Mouse (Mus musculus) forebrain, embryonic 10.5 days (tissue): ENCODE measurements around the gene Mtm1. TPM values are rescaled to one million over a fixed set of nuclear protein-coding genes. Genes with fewer than 3 reads are reported as not detected.

ENCODE experiments used
- DNase-seq: peaks from one replicate; pipeline ENCODE4 v3.0.0-alpha.2; 2017; ENCODE audit warnings: low spot score; ENCODE audit errors: extremely low spot score
- H3K27ac ChIP-seq: fragments of 300-500 bp; sonication (generic); 2 replicates; pipeline ENCODE4 v1.5.1; 2016; ENCODE audit warnings: mild to moderate bottlenecking
- H3K27me3 ChIP-seq: fragments of 300-500 bp; sonication (generic); 2 replicates; pipeline ENCODE4 v1.6.1; 2016; ENCODE audit warnings: mild to moderate bottlenecking; ENCODE audit not compliant: poor library complexity, severe bottlenecking
- H3K36me3 ChIP-seq: fragments of 300-500 bp; sonication (generic); replicated peaks from 2 replicates; pipeline ENCODE4 v1.6.1; 2016; ENCODE audit warnings: mild to moderate bottlenecking, moderate library complexity
- H3K4me1 ChIP-seq: fragments of 300-500 bp; sonication (generic); 2 replicates; pipeline ENCODE4 v1.6.1; 2016
- H3K4me3 ChIP-seq: fragments of 300-500 bp; sonication (generic); 2 replicates; pipeline ENCODE4 v1.5.1; 2016; ENCODE audit warnings: mild to moderate bottlenecking, moderate library complexity
- H3K9me3 ChIP-seq: fragments of 300-500 bp; sonication (generic); 2 replicates; pipeline ENCODE4 v1.6.1; 2016; ENCODE audit warnings: mild to moderate bottlenecking, moderate library complexity
- WGBS: fragments of 180-500 bp; shearing (Covaris S2); methylation state at CpG from one replicate; pipeline ENCODE4 v1.1.7; 2016; 5-methylcytosine and 5-hydroxymethylcytosine counted together
- polyA plus RNA-seq: library from polyadenylated mRNA; unstranded; fragments of >200 nt; fragmentation: Nextera tagmentation; extraction: Ambion mirVana; gene quantifications from 2 replicates; pipeline ENCODE4 v1.2.1, GENCODE M21; 2016

Gene Mtm1
- polyA plus RNA-seq, 1 experiment from 2014 or later: 3.7 TPM

GRCm38 (mm10) chrX:71222648-71223408 lies 12.3 kb downstream of the Mtm1 start:
- Histone ChIP-seq H3K4me1 (no peaks in the 10 kb centered on the region), H3K27me3 (0 out of 2 replicates have a peak, but pooled peaks cover 8% of the 10 kb centered on the region), H3K36me3 (no peaks in the 10 kb centered on the region), H3K9me3 (no peaks in the 10 kb centered on the region), H3K27ac (no peak overlapping the region), H3K4me3 (no peak overlapping the region)
- 90% methylated on average over 4 of the region's 4 CpGs for WGBS
- no peak for DNase-seq

GRCm38 (mm10) chrX:71226881-71227280 lies 16.3 kb downstream of the Mtm1 start:
- WGBS: 74% methylated on average over 5 of the region's 5 CpGs
- Histone ChIP-seq H3K36me3 (no peaks in the 10 kb centered on the region), H3K27me3 (0 out of 2 replicates have a peak, but pooled peaks cover 8% of the 10 kb centered on the region), H3K9me3 (no peaks in the 10 kb centered on the region), H3K4me3 (no peak overlapping the region), H3K4me1 (no peaks in the 10 kb centered on the region), H3K27ac (no peak overlapping the region)
- DNase-seq: no peak

GRCm38 (mm10) chrX:71228200-71228599 lies 17.6 kb downstream of the Mtm1 start:
- no peaks in the 10 kb centered on the region for H3K4me1 ChIP-seq
- no peak overlapping the region for H3K4me3 ChIP-seq
- no peaks in the 10 kb centered on the region for H3K36me3 ChIP-seq
- H3K9me3 ChIP-seq: no peaks in the 10 kb centered on the region
- 0 out of 2 replicates have a peak, but pooled peaks cover 8% of the 10 kb centered on the region for H3K27me3 ChIP-seq
- WGBS: 75% methylated on average over 3 of the region's 3 CpGs
- no peak for DNase-seq
- no peak overlapping the region for H3K27ac ChIP-seq

GRCm38 (mm10) chrX:71230847-71231246 lies 20.3 kb downstream of the Mtm1 start:
- no peak for DNase-seq
- H3K36me3 ChIP-seq: no peaks in the 10 kb centered on the region
- 0 out of 2 replicates have a peak, but pooled peaks cover 8% of the 10 kb centered on the region for H3K27me3 ChIP-seq
- no peaks in the 10 kb centered on the region for H3K4me1 ChIP-seq
- H3K27ac ChIP-seq: no peak overlapping the region
- H3K9me3 ChIP-seq: no peaks in the 10 kb centered on the region
- 85% methylated on average over 2 of the region's 2 CpGs for whole genome bisulfite sequencing
- H3K4me3 ChIP-seq: no peak overlapping the region

DNA sequence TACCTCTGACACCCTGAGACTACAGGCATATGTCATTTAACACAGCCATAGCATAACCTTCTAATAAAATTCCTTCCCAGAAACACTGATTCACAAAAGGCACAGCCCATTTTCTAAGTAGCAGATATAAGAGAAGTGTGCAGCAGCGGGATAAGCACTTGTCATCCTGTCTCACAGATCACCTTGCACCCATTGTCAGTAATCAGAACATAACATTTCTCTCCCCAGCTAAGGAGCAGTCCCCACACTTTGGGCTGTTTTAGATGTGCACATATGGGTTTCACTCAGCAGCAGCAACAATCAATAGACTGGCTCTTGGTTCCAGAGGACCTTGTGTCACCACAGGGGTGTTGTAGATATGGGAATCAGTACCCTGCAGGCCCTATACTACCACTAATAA lies 45.9 kb downstream of the Mtm1 start:
- Histone ChIP-seq H3K4me1 (no peaks in the 10 kb centered on the region), H3K4me3 (no peak overlapping the region), H3K27ac (no peak overlapping the region), H3K36me3 (no peaks in the 10 kb centered on the region), H3K27me3 (no peaks in the 10 kb centered on the region; the same call in 1 of the 2 replicates), H3K9me3 (no peaks in the 10 kb centered on the region)
- no peak for DNase-seq
- WGBS: 89% methylated on average over 1 of the region's 1 CpGs

- 92% methylated on average over 4 of the region's 4 CpGs for WGBS
- Histone ChIP-seq H3K27ac (no peak overlapping the region), H3K9me3 (no peaks in the 10 kb centered on the region), H3K27me3 (peaks cover 5% of the 10 kb centered on the region; the same call in 1 of the 2 replicates), H3K4me1 (no peaks in the 10 kb centered on the region), H3K4me3 (no peak overlapping the region), H3K36me3 (no peaks in the 10 kb centered on the region)
- no peak for DNase-seq
These were observed 50.3 kb downstream of the Mtm1 start for GRCm38 (mm10) chrX:71260857-71261256.

DNA sequence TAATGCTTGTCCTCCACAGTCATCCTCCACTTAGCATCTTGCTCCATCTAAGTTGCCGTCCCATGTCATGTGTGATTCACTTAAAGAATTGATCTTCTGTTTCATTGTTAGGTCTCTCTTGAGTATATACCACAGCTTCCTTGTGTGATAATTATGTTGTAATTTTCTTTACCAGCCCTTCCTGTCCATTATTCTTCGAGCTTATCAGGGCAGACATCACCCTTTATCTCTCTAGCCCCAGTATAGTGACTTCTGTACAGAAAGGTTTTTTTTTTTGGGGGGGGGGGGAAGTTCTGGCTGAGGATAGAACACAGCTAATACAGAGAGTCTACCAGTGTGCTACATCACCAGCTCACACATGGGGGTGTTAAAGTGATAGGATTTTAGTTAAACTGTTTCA lies 53.7 kb downstream of the Mtm1 start:
- Histone ChIP-seq H3K4me3 (no peak overlapping the region), H3K9me3 (no peaks in the 10 kb centered on the region), H3K27ac (no peak overlapping the region), H3K27me3 (0 out of 2 replicates have a peak, but pooled peaks cover 5% of the 10 kb centered on the region), H3K4me1 (no peaks in the 10 kb centered on the region), H3K36me3 (no peaks in the 10 kb centered on the region)
- WGBS: 78% methylated on average over 2 of the region's 2 CpGs
- DNase-seq: no peak

DNA sequence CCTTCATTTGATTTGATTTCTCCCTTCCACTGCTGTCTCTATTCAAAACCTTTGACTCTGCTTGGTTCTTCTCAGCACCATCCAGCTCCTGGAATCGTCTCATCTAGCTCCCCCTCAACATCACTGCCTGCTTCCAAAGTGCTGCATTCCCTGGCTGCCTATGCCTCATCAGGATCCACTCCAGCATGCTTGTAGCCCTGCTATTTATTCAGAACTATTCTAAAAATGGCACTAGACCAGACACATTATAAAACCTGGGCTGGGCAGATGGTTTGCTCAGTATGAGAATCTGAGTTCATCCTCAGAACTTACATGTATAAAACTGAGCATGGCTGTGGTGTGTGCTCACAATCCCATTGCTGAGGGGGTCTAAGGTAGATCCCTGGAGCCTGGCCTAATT lies 58.4 kb downstream of the Mtm1 start:
- no peaks in the 10 kb centered on the region for H3K4me1 ChIP-seq
- H3K27me3 ChIP-seq: peaks cover 7% of the 10 kb centered on the region; the same call in 1 of the 2 replicates
- 88% methylated on average over 1 of the region's 1 CpGs for WGBS
- no peak overlapping the region for H3K4me3 ChIP-seq
- H3K9me3 ChIP-seq: no peaks in the 10 kb centered on the region
- no peaks in the 10 kb centered on the region for H3K36me3 ChIP-seq
- no peak for DNase-seq
- H3K27ac ChIP-seq: no peak overlapping the region

GRCm38 (mm10) chrX:71274150-71274549 lies 63.6 kb downstream of the Mtm1 start:
- no peaks in the 10 kb centered on the region for H3K9me3 ChIP-seq
- H3K27ac ChIP-seq: no peak overlapping the region
- no peaks in the 10 kb centered on the region for H3K4me1 ChIP-seq
- no peak overlapping the region for H3K4me3 ChIP-seq
- no peak for DNase-seq
- 96% methylated on average over 3 of the region's 3 CpGs for WGBS
- H3K27me3 ChIP-seq: peaks cover 2% of the 10 kb centered on the region; the same call in 1 of the 2 replicates
- H3K36me3 ChIP-seq: no peaks in the 10 kb centered on the region

DNA sequence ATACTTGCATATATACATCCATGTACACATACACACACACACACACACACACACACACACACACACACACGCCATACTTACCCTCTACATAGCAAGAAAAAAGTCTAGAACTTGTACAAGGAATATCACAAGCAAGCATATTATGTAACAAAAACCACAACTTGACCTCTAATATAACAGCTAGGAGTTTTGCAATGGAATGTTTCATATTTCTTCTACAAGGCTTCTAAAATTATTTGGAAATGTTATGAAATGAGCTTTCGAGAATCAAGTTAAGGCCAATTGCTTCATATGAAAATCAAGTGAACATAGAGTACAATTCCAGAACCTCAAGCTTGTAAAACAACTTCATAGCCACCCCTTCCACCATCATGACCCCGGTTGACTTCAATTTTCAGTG lies 74.9 kb downstream of the Mtm1 start:
- DNase-seq: no peak
- no peaks in the 10 kb centered on the region for H3K27me3 ChIP-seq
- no peaks in the 10 kb centered on the region for H3K4me1 ChIP-seq
- H3K27ac ChIP-seq: no peak overlapping the region
- 89% methylated on average over 3 of the region's 3 CpGs for WGBS
- H3K4me3 ChIP-seq: no peak overlapping the region
- no peaks in the 10 kb centered on the region for H3K9me3 ChIP-seq
- H3K36me3 ChIP-seq: no peaks in the 10 kb centered on the region

- Histone ChIP-seq H3K27ac (no peak overlapping the region), H3K36me3 (no peaks in the 10 kb centered on the region), H3K4me3 (no peak overlapping the region), H3K9me3 (no peaks in the 10 kb centered on the region), H3K4me1 (no peaks in the 10 kb centered on the region), H3K27me3 (no peaks in the 10 kb centered on the region)
- no peak for DNase-seq
- WGBS: 95% methylated on average over 7 of the region's 7 CpGs
These were observed 76.5 kb downstream of the Mtm1 start for GRCm38 (mm10) chrX:71287088-71287487.

- Histone ChIP-seq H3K4me1 (no peaks in the 10 kb centered on the region), H3K27me3 (peaks cover 5% of the 10 kb centered on the region; the same call in 1 of the 2 replicates), H3K36me3 (no peaks in the 10 kb centered on the region), H3K27ac (no peak overlapping the region), H3K9me3 (no peaks in the 10 kb centered on the region), H3K4me3 (no peak overlapping the region)
- WGBS: 86% methylated on average over 2 of the region's 2 CpGs
- DNase-seq: no peak
These were observed 83.6 kb downstream of the Mtm1 start for GRCm38 (mm10) chrX:71294191-71294590.

DNA sequence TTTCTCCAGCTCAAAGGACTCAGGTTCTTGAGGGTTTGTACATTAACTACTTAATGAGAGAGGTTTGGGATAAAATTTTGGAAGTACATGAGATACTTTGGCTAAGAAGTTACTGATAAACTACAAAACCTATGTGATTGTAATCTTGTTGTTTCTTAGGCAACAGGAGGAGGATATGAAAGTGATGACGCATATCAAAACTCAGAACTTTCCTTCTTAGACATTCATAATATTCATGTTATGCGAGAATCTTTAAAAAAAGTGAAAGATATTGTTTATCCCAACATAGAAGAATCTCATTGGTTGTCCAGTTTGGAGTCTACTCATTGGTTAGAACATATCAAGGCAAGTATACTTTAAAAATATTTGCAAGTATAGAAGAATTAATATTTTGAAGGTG lies 85.4 kb downstream of the Mtm1 start:
- Histone ChIP-seq H3K27ac (no peak overlapping the region), H3K27me3 (peaks cover 5% of the 10 kb centered on the region; the same call in 1 of the 2 replicates), H3K4me3 (no peak overlapping the region), H3K9me3 (no peaks in the 10 kb centered on the region), H3K36me3 (no peaks in the 10 kb centered on the region), H3K4me1 (no peaks in the 10 kb centered on the region)
- WGBS: 87% methylated on average over 2 of the region's 2 CpGs
- no peak for DNase-seq
